Mouse (Mus musculus) liver, adult 2 months (tissue): ENCODE measurements around the gene Tet1.

Experiments
- CTCF ChIP-seq: fragments of 200-500 bp; IDR thresholded peaks from 2 replicates; pipeline ENCODE4 v1.5.1; 2011; ENCODE audit warnings: low read depth, low read length, control low read depth
- POLR2A ChIP-seq: fragments of 200-500 bp; IDR thresholded peaks from 2 replicates; pipeline ENCODE4 v1.6.1; 2011; ENCODE audit warnings: low read length, control low read depth; ENCODE audit not compliant: insufficient read depth; ENCODE audit errors: extremely low read depth

DNA sequence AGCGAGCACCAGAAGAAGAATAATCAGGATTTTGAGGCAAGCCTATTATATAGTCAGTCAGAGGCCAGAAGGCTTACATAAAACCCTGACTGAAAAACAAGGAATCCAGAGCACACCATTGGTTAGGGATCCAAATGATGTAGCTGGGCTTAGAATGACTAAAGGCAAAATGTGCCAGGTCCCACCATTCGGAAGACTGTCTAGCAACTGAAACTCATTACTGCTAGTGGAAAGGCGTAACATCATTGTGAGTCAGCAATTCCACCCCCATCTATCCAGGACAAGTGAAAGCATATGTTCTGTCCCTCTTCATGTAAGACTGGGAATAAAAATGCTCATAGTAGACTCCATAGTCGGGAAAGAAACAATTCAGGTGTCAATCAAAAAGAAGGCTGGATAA lies 57.8 kb downstream of the Tet1 start:
- TF ChIP-seq POLR2A = no peak
- TF ChIP-seq CTCF = no peak
